Mouse (Mus musculus): Measurements from ENCODE around the gene Prss23. TPM values are rescaled to one million over a fixed set of nuclear protein-coding genes. Genes with fewer than 3 reads are reported as not detected.

Prss23 gene
- polyA plus RNA-seq, 1 experiment from 2014 or later, result 46.3 TPM

GRCm38 (mm10) chr7:89554068-89554467 is 27.1 kb upstream of the Prss23 start:
- peaks cover 5% of the 10 kb centered on the region; the same call in 1 of the 2 replicates for H3K4me1 ChIP-seq
- no peak for ATAC-seq (ENCODE audit: borderline replicate concordance, extremely low read depth, low FRiP score, low TSS enrichment)
- 30% methylated on average over 1 of the region's 1 CpGs for WGBS
- H3K27me3 ChIP-seq, result no peaks in the 10 kb centered on the region
- no peaks in the 10 kb centered on the region for H3K36me3 ChIP-seq
- no peak overlapping the region for H3K4me3 ChIP-seq
- no peak overlapping the region for H3K27ac ChIP-seq
- H3K9ac ChIP-seq, result no peak overlapping the region
- H3K4me2 ChIP-seq, result no peak overlapping the region
- no peaks in the 10 kb centered on the region for H3K9me3 ChIP-seq

DNA sequence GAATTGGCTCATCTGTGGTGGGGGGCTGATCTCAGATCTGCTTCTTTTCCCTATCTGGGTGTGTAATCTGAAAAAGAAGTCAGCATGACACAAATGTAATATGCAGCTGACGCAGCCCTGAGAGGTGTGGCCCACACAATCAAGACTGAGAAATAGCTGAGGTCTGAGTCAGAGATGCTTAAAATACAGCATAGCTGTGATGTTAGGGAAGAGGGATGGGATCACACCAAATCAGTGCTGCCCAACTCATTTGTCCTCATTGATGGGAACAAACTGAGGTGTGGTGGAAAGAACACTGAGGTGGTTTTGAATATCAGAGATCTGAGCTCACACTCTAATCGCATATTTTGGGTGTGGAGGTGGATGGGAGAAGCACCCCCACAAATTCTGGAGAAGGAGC is 14.0 kb upstream of the Prss23 start:
- H3K4me3 ChIP-seq, result no peak overlapping the region
- H3K9me3 ChIP-seq, result no peaks in the 10 kb centered on the region
- no peak overlapping the region for H3K4me2 ChIP-seq
- ATAC-seq (ENCODE audit: borderline replicate concordance, extremely low read depth, low FRiP score, low TSS enrichment), result no peak
- no peak overlapping the region for H3K27ac ChIP-seq
- H3K9ac ChIP-seq, result no peak overlapping the region
- WGBS, result 74% methylated on average over 2 of the region's 2 CpGs
- H3K4me1 ChIP-seq, result no peaks in the 10 kb centered on the region; the same call in 1 of the 2 replicates
- H3K36me3 ChIP-seq, result no peaks in the 10 kb centered on the region
- no peaks in the 10 kb centered on the region for H3K27me3 ChIP-seq

DNA sequence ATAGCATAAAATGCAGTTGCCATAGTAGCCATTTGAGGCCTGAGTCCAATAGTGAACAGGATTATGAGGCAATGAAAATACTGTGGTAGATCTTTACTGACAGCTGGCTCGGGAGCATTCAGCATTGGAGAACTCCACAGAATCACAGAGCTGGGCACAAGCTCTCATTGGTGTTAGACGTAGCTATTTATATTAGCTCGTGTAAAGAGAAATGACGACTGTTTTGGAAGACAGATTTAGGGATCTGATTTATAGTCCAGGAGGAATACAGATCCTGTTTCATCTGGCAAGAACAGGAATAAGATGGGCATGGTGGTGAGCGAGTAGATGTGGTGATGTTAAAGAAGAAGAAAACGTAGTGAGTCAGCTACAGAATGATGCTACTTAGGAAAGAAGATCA is 12.4 kb upstream of the Prss23 start:
- no peaks in the 10 kb centered on the region for H3K36me3 ChIP-seq
- ATAC-seq (ENCODE audit: borderline replicate concordance, extremely low read depth, low FRiP score, low TSS enrichment), result no peak
- no peak overlapping the region for H3K9ac ChIP-seq
- H3K9me3 ChIP-seq, result no peaks in the 10 kb centered on the region
- H3K4me1 ChIP-seq, result no peaks in the 10 kb centered on the region; the same call in 1 of the 2 replicates
- H3K27me3 ChIP-seq, result no peaks in the 10 kb centered on the region
- no peak overlapping the region for H3K27ac ChIP-seq
- H3K4me2 ChIP-seq, result no peak overlapping the region
- no peak overlapping the region for H3K4me3 ChIP-seq
- 62% methylated on average over 6 of the region's 6 CpGs for WGBS

DNA sequence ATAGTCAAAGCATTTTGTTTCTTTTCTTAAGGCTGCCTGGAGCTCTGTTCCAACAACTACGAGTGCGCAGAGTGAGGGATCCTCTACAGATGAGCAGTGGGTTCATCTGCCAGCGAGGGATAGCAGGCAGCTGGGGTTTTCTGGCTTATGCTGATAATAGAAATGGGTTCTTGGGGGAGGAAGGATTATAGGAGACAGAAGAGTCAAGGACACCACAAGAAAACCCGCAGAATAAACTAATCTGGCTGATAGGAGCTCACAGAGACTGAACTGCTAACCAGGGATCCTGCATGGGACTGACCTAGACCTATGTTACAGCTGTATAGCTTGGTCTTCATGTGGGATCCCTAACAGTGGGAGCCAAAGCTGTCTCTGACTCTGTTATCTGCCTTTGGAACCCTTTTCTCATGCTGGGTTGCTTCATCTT is 456 bp upstream of the Prss23 start:
- H3K27me3 ChIP-seq, result 0 out of 2 replicates have a peak, but pooled peaks cover under 1% of the 10 kb centered on the region
- no peak overlapping the region for H3K27ac ChIP-seq
- 74% methylated on average over 4 of the region's 4 CpGs for WGBS
- H3K4me1 ChIP-seq, result no peaks in the 10 kb centered on the region
- no peak for ATAC-seq (ENCODE audit: borderline replicate concordance, extremely low read depth, low FRiP score, low TSS enrichment)
- no peaks in the 10 kb centered on the region for H3K36me3 ChIP-seq
- H3K4me3 ChIP-seq, result no peak overlapping the region
- H3K9me3 ChIP-seq, result no peaks in the 10 kb centered on the region
- H3K4me2 ChIP-seq, result no peak overlapping the region
- no peak overlapping the region for H3K9ac ChIP-seq

GRCm38 (mm10) chr7:89523816-89524215 is 3.2 kb downstream of the Prss23 start:
- ATAC-seq (ENCODE audit: borderline replicate concordance, extremely low read depth, low FRiP score, low TSS enrichment), result no peak
- Histone ChIP-seq H3K4me1 (no peaks in the 10 kb centered on the region), H3K27ac (no peak overlapping the region), H3K9me3 (no peaks in the 10 kb centered on the region), H3K9ac (no peak overlapping the region), H3K27me3 (peaks cover 8% of the 10 kb centered on the region; the same call in 1 of the 2 replicates), H3K36me3 (no peaks in the 10 kb centered on the region), H3K4me2 (no peak overlapping the region), H3K4me3 (no peak overlapping the region)
- WGBS, result 81% methylated on average over 4 of the region's 4 CpGs

GRCm38 (mm10) chr7:89522170-89522569 is 4.8 kb downstream of the Prss23 start:
- no peaks in the 10 kb centered on the region for H3K9me3 ChIP-seq
- no peak for ATAC-seq (ENCODE audit: borderline replicate concordance, extremely low read depth, low FRiP score, low TSS enrichment)
- no peak overlapping the region for H3K4me3 ChIP-seq
- 27% methylated on average over 10 of the region's 10 CpGs for WGBS
- peaks cover 8% of the 10 kb centered on the region; the same call in 1 of the 2 replicates for H3K27me3 ChIP-seq
- no peak overlapping the region for H3K27ac ChIP-seq
- no peaks in the 10 kb centered on the region for H3K36me3 ChIP-seq
- H3K4me2 ChIP-seq, result peak overlapping the region; percentile 25
- H3K4me1 ChIP-seq, result peaks cover 6% of the 10 kb centered on the region
- no peak overlapping the region for H3K9ac ChIP-seq

- peak overlapping the region; percentile 58 for H3K9ac ChIP-seq
- H3K4me2 ChIP-seq, result peak overlapping the region; percentile 97
- WGBS, result under 1% methylated on average over 48 of the region's 61 CpGs
- H3K27me3 ChIP-seq, result peaks cover 14% of the 10 kb centered on the region; the same call in 1 of the 2 replicates
- H3K27ac ChIP-seq, result peak overlapping the region; percentile 85
- H3K36me3 ChIP-seq, result no peaks in the 10 kb centered on the region
- H3K9me3 ChIP-seq, result no peaks in the 10 kb centered on the region
- H3K4me1 ChIP-seq, result peaks cover 13% of the 10 kb centered on the region
- peak; percentile 90 for ATAC-seq (ENCODE audit: borderline replicate concordance, extremely low read depth, low FRiP score, low TSS enrichment)
- H3K4me3 ChIP-seq, result peak overlapping the region; percentile 75
These were observed 9.3 kb downstream of the Prss23 start for GRCm38 (mm10) chr7:89517460-89518390.

DNA sequence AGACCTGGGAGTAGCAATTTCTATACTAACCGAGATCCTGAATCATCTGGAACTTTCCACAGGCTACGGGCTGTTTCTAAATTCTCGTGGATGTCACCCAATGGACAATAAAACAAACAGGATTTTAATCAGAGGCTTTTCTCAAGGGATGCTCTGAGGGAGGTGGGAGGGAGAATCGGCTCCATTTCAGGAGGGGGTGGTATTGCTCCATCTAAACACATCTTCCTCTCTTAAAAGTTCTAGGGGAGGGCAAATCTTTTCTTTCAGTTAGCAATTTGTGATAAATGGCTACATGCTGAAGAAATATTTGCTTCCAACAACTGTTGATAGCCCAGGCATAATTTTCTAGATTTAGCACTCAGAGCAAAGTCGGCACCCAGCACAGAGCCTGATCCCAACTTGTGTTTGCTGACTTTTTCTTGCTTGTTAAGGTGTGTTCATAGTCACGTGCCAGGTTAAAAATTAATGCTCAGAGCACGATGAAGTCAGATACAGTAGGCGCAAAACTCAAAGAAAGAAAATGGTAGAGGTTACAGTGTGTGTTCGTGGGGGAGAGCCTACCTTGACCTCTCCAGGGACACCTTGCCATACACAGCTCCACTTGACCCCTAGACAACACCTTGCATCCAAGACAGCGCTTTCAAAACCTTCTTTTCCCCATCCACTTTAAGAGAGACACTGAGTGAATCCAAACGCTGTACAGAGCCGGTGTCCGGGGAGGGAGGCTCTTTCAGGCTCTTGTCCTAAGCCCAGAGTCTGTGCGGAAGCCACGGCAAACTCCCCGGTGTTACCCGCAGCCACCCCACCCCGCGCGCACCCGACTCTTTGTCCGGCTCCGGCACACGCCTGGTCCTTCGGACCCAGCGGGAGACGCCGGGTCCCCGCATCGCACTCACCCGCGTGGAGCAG is 10.2 kb downstream of the Prss23 start:
- Histone ChIP-seq H3K27me3 (peaks cover 10% of the 10 kb centered on the region; the same call in 1 of the 2 replicates), H3K4me3 (peak overlapping the region; percentile 75), H3K27ac (peak overlapping the region; percentile 85), H3K36me3 (no peaks in the 10 kb centered on the region), H3K4me1 (peaks cover 13% of the 10 kb centered on the region), H3K4me2 (peak overlapping the region; percentile 97), H3K9me3 (no peaks in the 10 kb centered on the region), H3K9ac (peak overlapping the region; percentile 58)
- 7% methylated on average over 32 of the region's 32 CpGs for whole genome bisulfite sequencing
- ATAC-seq (ENCODE audit: borderline replicate concordance, extremely low read depth, low FRiP score, low TSS enrichment), result peak; percentile 47

GRCm38 (mm10) chr7:89511921-89512514 is 15.0 kb downstream of the Prss23 start:
- no peak for ATAC-seq (ENCODE audit: borderline replicate concordance, extremely low read depth, low FRiP score, low TSS enrichment)
- WGBS, result 77% methylated on average over 4 of the region's 4 CpGs

GRCm38 (mm10) chr7:89508672-89509071 is 18.3 kb downstream of the Prss23 start:
- Histone ChIP-seq H3K9me3 (no peaks in the 10 kb centered on the region), H3K36me3 (no peaks in the 10 kb centered on the region), H3K4me3 (no peak overlapping the region), H3K4me2 (no peak overlapping the region), H3K27me3 (no peaks in the 10 kb centered on the region), H3K9ac (no peak overlapping the region), H3K4me1 (no peaks in the 10 kb centered on the region), H3K27ac (no peak overlapping the region)
- 65% methylated on average over 4 of the region's 4 CpGs for WGBS
- no peak for ATAC-seq (ENCODE audit: borderline replicate concordance, extremely low read depth, low FRiP score, low TSS enrichment)

More at GRCm38 (mm10) chr7:89511921-89512514, 15.0 kb downstream of the Prss23 start:
- H3K27ac ChIP-seq, result no peak overlapping the region
- H3K9me3 ChIP-seq, result no peaks in the 10 kb centered on the region
- peaks cover 7% of the 10 kb centered on the region; the same call in 1 of the 2 replicates for H3K4me1 ChIP-seq
- H3K27me3 ChIP-seq, result peaks cover 7% of the 10 kb centered on the region; the same call in 1 of the 2 replicates
- H3K4me3 ChIP-seq, result no peak overlapping the region
- no peak overlapping the region for H3K4me2 ChIP-seq
- no peak overlapping the region for H3K9ac ChIP-seq
- H3K36me3 ChIP-seq, result no peaks in the 10 kb centered on the region

All from lung, embryonic 15.5 days (tissue).